Mouse (Mus musculus): ENCODE results near the gene Trappc10.
A peak's percentile ranks its signal among the peaks of the same experiment; 100 is the strongest.

Gene Trappc10

DNA sequence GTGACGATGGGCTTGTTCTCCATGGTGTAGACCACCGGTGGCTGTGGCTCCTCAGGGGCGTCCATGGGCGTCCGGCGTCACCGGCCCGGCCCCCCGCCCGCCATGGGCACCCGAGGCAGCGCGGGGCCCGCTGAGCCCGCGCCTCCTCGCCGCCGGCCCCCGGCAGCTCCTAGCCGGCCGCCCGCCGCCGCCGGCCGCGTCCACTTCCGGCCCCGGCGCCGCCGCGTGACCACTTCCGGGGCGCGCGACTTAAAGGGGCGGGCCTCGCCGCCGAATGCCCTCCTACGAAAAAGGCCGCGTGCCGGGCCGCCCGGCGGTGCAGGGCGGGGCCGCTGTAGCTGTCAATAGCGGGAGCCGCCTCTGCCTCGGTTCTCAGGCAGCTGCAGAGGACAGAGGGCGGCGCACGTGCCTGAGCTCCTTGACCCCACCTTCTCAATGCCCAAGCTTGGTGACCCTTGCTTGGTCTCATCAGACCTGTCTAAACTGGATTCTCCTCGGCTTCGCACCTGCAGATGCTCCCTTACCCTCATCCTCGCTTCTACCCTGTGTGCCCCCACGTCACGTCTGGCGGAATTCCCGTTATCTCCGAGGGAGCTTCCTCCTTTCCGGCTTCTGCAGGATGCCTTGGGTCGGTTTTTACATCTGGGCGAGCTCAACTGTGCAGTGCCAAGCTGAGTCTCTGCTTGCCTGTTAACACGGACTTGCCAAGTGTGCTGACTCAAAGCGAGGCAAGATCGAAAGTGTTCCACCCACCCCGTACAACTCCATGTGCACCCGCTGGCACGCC, at the start of gene Trappc10:
Trappc10 (minus strand) TSS at position 204 of the 787 bp plus-strand sequence.
- peak; percentile 82 for DNase-seq (ENCODE audit: low spot score)

DNA sequence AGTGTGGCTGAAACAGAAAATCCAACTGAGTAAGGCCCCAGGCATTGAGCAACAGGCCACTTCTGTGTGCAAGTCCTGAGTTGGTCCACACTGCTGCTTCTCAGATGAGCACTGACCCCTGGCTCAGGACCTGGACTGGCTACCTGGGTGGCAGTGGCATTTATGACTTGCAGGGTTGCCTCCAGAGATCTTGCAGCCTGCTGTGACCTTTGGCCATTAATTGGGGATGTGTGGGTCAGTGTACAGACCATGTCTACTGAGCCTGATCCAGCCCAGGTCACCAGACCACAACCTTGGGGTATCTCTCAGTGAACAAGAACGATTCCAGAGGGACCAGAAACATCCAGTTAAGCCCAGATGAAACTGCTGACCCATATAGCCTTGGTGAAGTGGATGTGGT, 49.1 kb upstream of the Trappc10 start:
- DNase-seq (ENCODE audit: low spot score), result no peak

DNA sequence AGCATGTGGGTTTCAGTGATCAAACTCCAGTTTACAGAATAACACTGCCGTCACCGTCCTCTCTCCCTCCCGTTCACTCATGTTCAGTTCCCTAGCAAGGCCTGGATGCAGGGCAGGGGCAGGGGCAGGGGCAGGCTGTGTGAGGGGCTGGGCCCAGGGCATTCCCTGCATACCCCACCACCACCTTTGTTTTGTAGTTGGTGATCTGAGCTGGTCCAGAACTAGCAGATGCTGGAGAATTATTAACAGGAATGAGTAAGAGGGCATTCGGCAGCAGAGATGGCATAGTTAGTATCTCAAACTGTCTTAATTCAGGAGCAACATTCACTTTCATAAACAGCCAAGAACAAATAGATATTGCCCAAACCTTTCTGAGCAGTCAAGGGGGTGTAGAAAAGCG, 47.9 kb upstream of the Trappc10 start:
- no peak for DNase-seq (ENCODE audit: low spot score)

DNA sequence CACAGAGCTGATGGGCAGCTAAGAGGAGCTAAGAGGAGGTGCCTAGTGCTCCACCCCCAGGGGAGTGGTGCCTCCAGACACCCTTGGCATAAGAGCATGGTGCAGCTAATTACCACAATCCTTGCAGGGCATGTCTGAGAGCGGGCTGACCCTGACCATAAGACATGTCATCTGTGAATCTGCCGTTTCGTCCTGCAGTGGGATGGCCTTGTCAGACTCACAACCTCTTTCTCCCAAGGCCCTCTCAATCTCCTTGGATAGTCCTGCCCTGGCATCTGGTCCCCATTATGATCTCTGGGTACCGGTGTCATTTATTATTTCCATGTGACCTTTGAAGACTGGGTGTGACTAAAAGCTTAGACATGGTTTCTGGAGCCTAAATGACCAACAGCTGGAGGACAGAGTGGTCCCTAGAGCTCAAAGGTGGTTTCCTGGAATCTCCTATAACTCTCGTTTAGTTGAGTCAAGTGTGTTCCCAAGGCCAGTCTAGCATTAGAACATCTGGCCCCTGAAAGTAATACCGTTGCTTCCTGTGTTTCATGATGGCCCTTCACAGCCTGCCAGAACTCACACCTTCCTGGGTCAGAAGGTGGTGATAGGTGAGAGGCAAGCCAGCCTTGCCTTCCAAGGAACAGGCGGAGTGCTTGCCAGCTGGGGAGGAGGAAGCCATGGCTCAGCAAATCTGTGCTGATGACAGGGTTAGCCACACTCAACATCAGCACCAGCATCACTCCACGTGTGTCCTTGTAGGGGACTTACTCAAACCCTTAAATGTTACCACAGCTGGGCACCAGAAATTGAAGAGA, 46.5 kb upstream of the Trappc10 start:
- DNase-seq (ENCODE audit: low spot score), result no peak

DNA sequence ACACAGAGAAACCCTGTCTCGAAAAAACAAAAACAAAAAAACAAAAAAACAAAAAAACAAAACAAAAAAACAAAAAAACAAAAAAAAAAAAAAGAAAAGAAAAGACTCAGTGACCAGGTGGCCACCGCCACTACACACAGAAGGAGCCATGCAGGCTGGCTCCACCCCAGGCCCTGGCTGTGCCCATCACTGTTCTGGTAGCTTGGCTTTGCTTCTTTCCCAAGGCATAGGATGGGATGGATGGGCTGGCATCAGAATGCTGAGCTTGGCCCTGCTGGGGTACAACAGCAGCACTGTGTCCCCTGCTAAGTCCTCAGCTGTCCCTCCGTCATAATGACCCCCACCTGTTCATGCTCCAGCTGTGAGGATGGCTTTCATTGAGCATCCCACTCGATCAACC, 44.5 kb upstream of the Trappc10 start:
- no peak for DNase-seq (ENCODE audit: low spot score)

DNA sequence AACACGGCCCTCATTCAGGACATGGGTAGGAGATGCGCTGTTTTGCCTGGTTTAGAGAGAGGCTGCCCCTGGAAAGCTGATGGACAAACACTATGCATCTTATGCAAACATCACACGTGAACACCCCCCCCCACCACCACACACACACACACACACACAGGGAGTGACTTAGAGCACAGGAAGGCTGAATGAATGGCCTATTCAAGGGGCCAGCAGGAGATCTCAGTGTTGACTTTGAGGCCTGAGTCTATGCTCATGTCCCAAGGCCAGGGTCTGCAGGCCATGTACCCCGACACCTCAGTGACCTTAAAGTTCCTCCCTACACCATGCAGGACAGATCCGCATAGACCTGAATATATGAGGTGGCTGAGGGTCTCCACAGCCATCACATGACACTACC, 43.7 kb upstream of the Trappc10 start:
- no peak for DNase-seq (ENCODE audit: low spot score)

DNA sequence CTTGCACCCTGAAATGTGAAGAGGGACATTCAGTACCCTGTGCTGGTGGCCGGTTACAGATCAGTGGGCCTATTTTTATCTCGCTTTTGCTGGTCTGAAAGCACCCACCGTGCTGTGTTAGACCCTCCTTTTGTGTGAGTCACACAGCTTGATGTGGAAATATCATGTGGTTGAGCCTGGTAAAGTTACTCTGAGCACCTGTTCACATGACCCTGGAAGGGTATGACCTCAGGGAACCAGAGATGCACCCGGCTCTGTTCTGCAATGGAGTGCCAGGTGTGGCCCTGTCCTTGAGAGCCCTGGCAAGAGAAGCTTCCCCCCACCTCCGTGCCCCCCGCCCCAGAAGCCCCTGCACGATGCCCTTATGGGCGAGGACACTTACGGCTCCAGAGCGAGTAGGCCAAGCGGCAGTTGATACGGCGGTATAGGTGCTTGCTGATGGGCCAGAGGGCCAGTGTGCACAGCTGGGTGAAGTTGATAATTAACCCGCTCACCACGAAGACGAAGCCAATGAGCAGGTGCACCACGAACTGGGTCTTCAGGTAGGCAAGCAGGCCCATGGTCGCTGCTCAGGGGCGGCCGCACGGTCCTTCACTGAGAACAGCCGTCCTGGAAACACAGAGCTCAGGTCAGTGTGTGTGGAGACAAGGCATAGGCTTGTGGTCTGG, 43.2 kb upstream of the Trappc10 start:
- DNase-seq (ENCODE audit: low spot score), result no peak

DNA sequence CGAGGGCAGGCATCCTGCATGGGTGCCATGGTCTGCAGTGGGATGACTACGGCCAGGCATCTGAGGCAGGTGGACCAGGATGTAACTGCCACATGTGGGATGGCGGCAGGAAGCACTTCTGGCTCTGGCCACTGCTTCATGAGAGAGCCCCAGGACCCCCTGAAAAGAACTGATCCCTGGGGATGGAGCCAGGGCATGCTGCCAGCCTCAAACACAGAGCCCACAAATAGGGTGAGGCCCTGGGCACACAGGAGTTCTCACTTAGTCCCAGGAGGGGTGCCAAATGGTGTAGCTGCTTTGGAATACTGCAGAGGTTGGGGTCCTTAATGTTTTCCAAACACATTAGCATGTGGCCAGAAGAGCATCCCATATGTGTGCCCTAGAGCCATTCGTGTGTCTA, 41.5 kb upstream of the Trappc10 start:
- no peak for DNase-seq (ENCODE audit: low spot score)

DNA sequence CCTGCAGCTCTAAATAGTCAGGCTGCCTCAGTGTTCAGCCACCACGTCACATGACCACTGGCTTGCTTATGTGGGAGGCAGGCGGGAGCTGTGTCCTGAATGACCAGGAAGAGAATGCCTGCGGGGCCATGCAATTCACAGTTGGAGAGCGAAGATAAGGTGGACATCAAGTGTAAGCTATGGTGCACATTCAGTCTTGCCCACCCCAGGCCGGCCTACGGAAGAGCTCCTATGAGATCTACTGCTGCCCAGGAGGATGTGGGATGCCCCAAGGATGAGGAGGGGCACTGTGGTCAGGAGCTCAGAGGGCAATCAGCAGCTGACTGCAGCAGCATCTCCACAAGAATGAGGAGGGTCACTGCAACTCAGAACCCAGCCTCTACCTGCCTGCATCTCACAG, 41.0 kb upstream of the Trappc10 start:
- no peak for DNase-seq (ENCODE audit: low spot score)

DNA sequence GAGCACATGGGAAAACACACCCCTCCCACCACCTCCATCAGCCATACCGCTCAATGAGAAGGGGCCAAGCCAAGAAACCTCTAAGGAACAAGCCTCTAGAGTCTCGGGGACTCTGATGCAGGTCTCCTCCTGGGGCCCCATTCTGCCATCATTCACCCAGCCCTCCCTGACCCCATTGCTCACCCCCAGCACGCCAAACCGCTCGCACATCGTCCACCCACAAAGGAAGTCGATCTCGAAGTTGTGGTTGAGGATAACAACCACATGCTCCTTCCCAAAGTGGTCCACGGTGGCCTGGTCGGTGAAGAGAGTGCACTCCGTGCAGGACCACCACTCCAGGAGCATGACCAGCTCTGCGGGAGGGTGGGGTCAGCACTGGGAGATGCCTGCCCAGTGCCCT, 40.4 kb upstream of the Trappc10 start:
- no peak for DNase-seq (ENCODE audit: low spot score)

DNA sequence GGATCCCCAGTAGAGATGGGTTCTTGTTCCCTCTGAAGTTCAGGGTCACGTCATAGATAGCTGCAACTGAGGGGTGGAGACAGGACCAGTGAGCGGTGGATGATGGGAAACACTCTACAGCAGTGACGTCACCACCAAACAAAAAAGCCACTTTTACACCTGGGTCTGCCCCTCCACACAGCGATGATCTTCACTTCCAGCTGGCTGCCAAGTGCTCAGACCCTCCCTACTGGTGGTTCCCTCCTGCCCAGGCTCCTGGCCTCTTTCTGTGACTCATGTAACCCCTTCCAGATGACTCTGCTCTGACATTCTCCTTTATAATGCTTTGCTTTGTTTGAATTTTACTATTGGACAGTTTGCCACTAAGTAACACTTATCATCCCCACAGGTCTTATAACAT, 38.0 kb upstream of the Trappc10 start:
- no peak for DNase-seq (ENCODE audit: low spot score)

DNA sequence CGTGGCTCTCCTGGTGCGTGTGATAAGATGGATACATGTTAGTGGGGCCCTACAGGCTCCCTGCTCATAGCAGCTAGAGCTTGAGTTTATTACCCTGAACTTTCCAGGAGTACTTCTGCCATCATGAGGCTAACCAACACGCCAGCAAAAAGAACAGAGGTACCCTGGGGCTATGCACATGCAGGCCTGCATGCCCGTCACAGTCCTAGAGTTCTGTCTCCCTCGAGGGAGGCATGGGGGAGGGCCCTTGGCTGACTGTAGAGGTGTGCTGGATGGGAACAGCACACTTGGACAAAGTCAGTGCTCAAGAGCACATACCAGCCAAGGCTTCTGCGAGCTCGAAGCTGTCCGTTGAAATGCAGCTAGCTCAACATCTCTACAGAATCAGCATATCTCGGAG, 36.0 kb upstream of the Trappc10 start:
- no peak for DNase-seq (ENCODE audit: low spot score)

DNA sequence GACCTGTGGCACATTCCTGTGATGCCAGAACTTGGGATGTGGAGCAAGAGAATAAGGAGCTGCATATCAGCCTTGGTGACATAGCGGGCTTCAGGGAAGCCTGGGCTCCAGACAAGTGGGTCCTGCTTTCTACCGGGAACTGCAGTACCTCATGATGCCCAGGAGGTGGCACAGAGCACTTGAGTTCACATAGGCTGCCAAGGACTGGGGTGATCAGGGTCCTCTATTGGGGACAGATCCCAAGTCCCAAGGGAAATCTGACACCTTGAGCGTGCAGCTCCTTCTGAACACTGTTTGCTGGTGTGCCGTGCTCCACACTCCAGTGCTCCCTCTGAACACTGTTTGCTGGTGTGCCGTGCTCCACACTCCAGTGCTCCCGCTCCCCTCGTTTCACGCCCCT, 34.8 kb upstream of the Trappc10 start:
- peak; percentile 52 for DNase-seq (ENCODE audit: low spot score)

DNA sequence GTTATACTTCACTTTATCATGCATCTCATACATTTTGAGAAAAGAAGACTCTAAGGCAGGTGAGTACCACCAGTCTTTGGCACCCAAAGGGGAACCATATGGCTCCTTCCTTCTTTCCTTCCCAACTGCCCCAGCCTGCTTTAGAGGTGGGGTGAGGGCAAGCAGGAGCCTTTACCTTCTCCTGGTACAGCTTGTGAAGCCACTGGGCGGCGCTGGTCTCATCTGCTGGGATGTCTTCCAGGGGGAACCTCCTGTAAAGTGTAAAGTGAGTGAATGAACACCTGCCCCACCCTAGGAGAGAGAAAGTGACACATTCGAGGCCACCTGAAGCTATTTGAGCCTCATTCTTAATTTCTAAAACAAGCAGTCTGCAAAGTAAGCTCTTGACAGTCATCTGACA, 33.4 kb upstream of the Trappc10 start:
- DNase-seq (ENCODE audit: low spot score), result no peak

DNA sequence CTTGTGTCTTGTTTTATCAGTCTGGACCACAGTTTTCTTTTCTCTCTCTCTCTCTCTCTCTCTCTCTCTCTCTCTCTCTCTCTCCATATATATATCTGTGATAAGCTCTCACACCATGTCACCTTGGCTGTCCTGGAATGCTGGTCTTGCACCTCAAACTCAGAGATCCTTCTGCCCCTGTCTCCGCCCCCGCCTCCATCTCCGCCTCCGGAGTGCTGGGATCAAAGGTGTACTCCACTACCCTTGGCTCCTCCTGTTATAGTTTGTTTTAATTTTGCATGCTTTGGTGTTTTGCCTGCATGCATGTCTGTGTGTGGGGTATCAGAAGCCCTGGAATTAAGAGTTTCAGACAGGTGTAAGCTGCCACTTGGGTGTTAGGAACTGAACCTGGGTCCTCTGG, 31.8 kb upstream of the Trappc10 start:
- no peak for DNase-seq (ENCODE audit: low spot score)

DNA sequence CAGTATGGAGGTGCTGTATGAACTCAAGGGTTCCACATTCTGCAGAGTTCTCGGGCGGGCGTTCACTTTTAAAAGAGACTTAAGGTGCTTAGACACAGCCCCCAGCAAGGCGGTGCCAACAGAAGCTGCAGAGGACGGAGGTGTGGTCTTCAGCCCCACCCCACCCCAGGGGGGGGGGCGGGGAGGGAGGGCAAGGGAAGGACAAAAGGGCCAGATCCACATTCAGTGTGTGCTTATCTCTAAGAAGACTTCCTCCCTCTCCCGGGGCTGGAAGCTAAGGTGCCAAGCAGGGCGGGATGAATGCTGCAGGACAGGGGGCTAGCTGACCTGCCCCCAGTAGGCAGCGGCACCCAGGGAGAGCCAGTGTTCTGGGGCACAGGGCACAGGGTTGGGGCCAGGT, 28.5 kb upstream of the Trappc10 start:
- DNase-seq (ENCODE audit: low spot score), result no peak

DNA sequence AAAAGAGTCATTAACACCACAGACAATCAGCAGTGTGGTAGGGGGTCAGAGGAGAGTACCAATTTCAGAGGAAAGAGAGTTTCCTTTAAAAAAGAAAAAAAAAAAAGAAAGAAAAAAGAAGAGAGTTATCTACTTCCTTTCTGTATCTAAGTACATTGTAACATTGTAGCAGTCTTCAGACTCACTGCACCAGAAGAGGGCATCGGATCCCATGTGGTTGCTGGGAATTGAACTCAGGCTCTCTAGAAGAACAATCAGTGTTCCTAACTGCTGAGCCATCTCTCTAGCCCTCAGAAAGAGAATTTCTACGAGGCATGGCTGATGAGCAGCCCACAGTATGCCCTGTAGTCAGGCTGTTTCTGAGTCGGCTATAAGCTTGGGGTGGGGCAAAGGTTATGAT, 21.4 kb upstream of the Trappc10 start:
- DNase-seq (ENCODE audit: low spot score), result no peak

DNA sequence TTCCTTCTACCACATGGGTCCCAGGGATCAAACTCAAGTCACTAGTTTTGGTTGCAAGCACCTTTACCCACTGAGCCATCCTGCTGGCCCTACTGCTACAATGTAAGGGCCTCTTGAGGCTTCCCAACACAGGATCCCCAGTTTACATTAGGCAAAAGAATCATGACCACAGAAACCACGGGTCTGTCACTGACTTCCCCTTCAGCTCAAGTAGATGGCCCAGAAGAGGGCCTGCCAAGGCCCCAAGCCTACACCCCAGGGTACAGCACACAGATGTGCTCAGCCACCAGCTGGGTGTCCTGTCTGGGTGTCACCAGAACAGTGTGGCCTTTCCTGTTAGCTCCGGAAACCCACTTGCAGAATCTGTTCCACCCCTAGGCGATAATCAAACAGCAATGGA, 20.3 kb upstream of the Trappc10 start:
- no peak for DNase-seq (ENCODE audit: low spot score)

DNA sequence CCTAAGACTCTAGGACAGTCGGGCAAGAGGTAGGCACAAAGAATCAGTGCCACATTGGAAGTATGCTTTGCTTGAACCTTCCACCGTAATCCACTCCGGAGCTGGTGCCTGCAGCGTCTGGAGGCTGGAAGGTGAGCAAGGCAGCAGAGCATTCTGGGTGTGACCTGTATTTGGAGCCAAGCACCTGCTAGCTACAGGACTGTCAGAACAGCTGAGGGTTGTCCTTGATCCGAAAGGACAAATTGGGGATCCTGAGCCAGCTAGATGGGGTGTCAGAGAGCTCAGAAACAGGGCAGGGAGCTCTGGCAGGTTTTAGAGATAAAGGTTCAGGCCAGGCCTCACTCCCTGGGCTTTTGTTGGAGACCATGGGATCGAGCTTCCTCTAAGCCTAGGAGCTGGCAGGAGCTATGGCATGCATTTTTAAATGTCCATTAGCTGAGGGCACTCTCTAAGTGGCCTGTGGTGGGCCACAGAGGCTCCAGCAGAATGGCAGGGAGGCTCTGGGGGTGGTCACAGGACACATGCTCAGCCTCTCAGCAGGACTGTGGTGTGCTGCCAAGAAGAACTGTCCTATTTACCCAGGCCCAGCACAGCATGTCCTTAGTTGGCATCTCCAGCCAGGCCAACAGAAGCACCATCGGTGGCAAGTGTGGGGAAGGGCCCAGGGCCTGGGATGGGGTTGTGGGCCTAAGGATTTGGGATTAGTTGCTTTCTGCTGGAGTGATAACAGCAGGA, 16.6 kb upstream of the Trappc10 start:
- no peak for DNase-seq (ENCODE audit: low spot score)

DNA sequence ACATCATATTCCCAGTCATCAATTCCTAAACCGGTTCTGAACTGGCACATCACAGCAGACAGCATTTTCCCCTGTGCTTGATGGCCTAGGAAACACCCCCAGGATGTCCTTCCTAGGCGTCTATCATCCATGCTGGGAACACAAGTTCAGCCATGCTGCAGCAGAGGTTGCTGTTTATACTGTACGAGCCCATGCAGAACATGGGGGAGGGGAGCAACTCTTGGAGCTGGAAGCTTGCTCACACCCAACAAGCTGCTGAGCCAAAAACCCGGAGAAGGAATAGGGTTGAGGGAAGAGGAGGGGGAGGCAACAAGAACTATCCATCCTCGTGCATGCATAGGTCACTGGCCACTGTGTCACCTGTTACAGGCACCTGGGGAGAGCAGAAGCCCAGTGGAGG, 15.9 kb upstream of the Trappc10 start:
- DNase-seq (ENCODE audit: low spot score), result peak; percentile 24

DNA sequence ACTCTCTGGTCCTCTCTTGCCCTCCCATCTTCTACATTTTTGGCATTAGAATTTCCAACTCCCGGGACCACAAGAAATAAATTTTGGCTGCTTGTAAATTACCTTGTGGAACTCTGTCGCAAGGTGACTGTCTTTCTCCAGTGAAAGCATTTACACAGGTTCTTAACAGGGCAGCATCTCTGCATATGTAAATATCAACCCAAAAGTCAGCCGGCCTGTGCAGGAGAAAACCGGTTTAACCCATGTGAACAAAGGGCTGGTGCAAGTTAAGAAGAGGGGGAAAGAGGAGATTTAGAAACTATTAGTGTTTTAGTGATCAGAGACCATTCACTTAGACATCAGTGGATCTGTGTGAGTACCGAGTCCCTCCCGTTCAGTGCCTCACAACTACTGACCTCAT, 15.3 kb upstream of the Trappc10 start:
- DNase-seq (ENCODE audit: low spot score), result no peak

DNA sequence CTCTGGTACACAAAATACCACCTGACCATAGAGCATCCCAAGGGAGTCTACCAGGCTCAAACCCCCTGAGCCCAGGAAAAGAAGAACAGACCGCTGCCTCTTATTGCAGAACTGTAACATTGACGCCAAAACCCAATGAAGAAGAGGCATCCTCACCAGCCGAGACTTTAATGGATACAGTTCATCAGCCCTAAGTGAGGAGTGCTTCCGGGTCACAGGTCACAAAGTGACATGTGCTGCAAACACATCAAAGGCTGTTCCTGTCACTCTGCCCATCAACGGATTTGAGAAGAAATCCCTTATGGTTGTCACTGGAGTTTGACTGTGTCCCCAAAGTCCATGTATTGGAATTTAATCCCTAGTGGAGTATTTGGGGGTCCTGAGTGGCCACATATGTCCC, 14.8 kb upstream of the Trappc10 start:
- no peak for DNase-seq (ENCODE audit: low spot score)
